Mouse (Mus musculus) CH12.LX (cell line): ENCODE data around the gene Map6. TPM values are rescaled to one million over a fixed set of nuclear protein-coding genes. Genes with fewer than 3 reads are reported as not detected.

Experiments used
- DNase-seq: peaks from one replicate; pipeline ENCODE4 v3.0.0-alpha.2; 2013; ENCODE audit errors: extremely low read depth
- H3K27ac ChIP-seq: 2 replicates; pipeline ENCODE4 v1.5.1; 2012; ENCODE audit warnings: low read depth, mild to moderate bottlenecking, control low read depth, moderate library complexity; ENCODE audit not compliant: insufficient read depth
- H3K27me3 ChIP-seq: replicated peaks from 2 replicates; pipeline ENCODE3; 2012; ENCODE audit warnings: inconsistent platforms
- H3K36me3 ChIP-seq, 2 experiments: replicated peaks in 1 of 2; 2 replicates each; pipeline versions ENCODE3 to v1.6.1; 2012; ENCODE audit warnings: inconsistent platforms in 1 of 2, low read length in 1 of 2, mild to moderate bottlenecking in 1 of 2, mixed read lengths in 1 of 2, moderate library complexity in 1 of 2; ENCODE audit not compliant: control insufficient read depth in 1 of 2, insufficient read depth in 1 of 2
- H3K4me1 ChIP-seq, 2 experiments: 2 replicates each; pipeline ENCODE4 v1.6.1; 2012; ENCODE audit warnings: inconsistent platforms in 1 of 2, moderate library complexity in 1 of 2; ENCODE audit not compliant: insufficient read depth in 2 of 2, control insufficient read depth in 1 of 2
- H3K4me2 ChIP-seq: 2 replicates; pipeline ENCODE4 v1.6.1; 2012; ENCODE audit warnings: low read depth, mild to moderate bottlenecking, control low read depth; ENCODE audit not compliant: poor library complexity, insufficient read depth, severe bottlenecking
- H3K4me3 ChIP-seq, 3 experiments: fragments of 150-350 bp in 1 of 3; sonication (generic) in 1 of 3; replicated peaks in 1 of 3; 2 replicates each; pipeline versions ENCODE3 to v1.5.1; 2011 to 2012; ENCODE audit warnings: low read depth in 2 of 3, low read length in 2 of 3, mild to moderate bottlenecking in 2 of 3, moderate library complexity in 2 of 3, control low read depth in 1 of 3, improper control_type of control experiment in 1 of 3, inconsistent platforms in 1 of 3, mixed read lengths in 1 of 3; ENCODE audit not compliant: poor library complexity in 1 of 3
- H3K79me2 ChIP-seq: replicated peaks from 2 replicates; pipeline ENCODE4 v1.6.1; 2012; ENCODE audit warnings: mild to moderate bottlenecking, moderate library complexity; ENCODE audit not compliant: control insufficient read depth, poor library complexity, insufficient read depth, severe bottlenecking; ENCODE audit errors: extremely low read depth
- H3K9ac ChIP-seq: 2 replicates; pipeline ENCODE4 v1.6.1; 2012; ENCODE audit warnings: low read depth, mild to moderate bottlenecking, control low read depth, moderate library complexity; ENCODE audit not compliant: insufficient read depth
- H3K9me3 ChIP-seq: replicated peaks from 2 replicates; pipeline ENCODE3; 2012; ENCODE audit warnings: low read length, inconsistent platforms, mixed read lengths
- CHD2 ChIP-seq: IDR thresholded peaks from 2 replicates; pipeline ENCODE4 v1.6.1; 2011; ENCODE audit warnings: low read length, improper control_type of control experiment
- CTCF ChIP-seq, 2 experiments: IDR thresholded peaks in 1 of 2; conservative IDR thresholded peaks in 1 of 2; 2 replicates each; pipeline ENCODE4 v1.5.1; 2011 to 2012; ENCODE audit warnings: low read depth in 2 of 2, low read length in 2 of 2, improper control_type of control experiment in 1 of 2, inconsistent platforms in 1 of 2, mild to moderate bottlenecking in 1 of 2, moderate library complexity in 1 of 2
- E2F4 ChIP-seq: IDR thresholded peaks from 2 replicates; pipeline ENCODE4 v1.6.1; 2011; ENCODE audit warnings: low read depth, low read length, improper control_type of control experiment; ENCODE audit not compliant: insufficient replicate concordance
- ELF1 ChIP-seq: IDR thresholded peaks from 2 replicates; pipeline ENCODE4 v1.6.1; 2014; ENCODE audit warnings: low read depth, mild to moderate bottlenecking, inconsistent platforms, low read length, improper control_type of control experiment
- EP300 ChIP-seq: IDR thresholded peaks from 2 replicates; pipeline ENCODE4 v1.6.1; 2011; ENCODE audit warnings: low read length, improper control_type of control experiment
- IRF4 ChIP-seq: IDR thresholded peaks from 2 replicates; pipeline ENCODE4 v1.6.1; 2014; ENCODE audit warnings: low read depth, mild to moderate bottlenecking, inconsistent platforms, low read length, improper control_type of control experiment
- KAT2A ChIP-seq: IDR thresholded peaks from 2 replicates; pipeline ENCODE4 v1.6.1; 2012; ENCODE audit warnings: low read length, improper control_type of control experiment, inconsistent platforms; ENCODE audit not compliant: insufficient replicate concordance
- MAFK ChIP-seq: IDR thresholded peaks from 2 replicates; pipeline ENCODE4 v1.6.1; 2011; ENCODE audit warnings: low read length, improper control_type of control experiment; ENCODE audit not compliant: insufficient replicate concordance
- MAX ChIP-seq: IDR thresholded peaks from 2 replicates; pipeline ENCODE4 v1.6.1; 2011; ENCODE audit warnings: low read length, improper control_type of control experiment
- MXI1 ChIP-seq: IDR thresholded peaks from 2 replicates; pipeline ENCODE4 v1.6.1; 2011; ENCODE audit warnings: mild to moderate bottlenecking, low read depth, low read length, improper control_type of control experiment
- MYC ChIP-seq: IDR thresholded peaks from 2 replicates; pipeline ENCODE4 v1.6.1; 2011; ENCODE audit warnings: low read depth, mild to moderate bottlenecking, improper control_type of control experiment, low read length
- NELFE ChIP-seq: IDR thresholded peaks from 2 replicates; pipeline ENCODE4 v1.6.1; 2011; ENCODE audit warnings: low read depth, low read length, improper control_type of control experiment
- NRF1 ChIP-seq: IDR thresholded peaks from 2 replicates; pipeline ENCODE4 v1.6.1; 2014; ENCODE audit warnings: low read depth, mild to moderate bottlenecking, inconsistent platforms, low read length, improper control_type of control experiment, moderate library complexity
- POLR2A ChIP-seq: IDR thresholded peaks from 2 replicates; pipeline ENCODE4 v1.6.1; 2011; ENCODE audit warnings: low read depth, mild to moderate bottlenecking, improper control_type of control experiment, low read length
- POLR2AphosphoS2 ChIP-seq: IDR thresholded peaks from 2 replicates; pipeline ENCODE4 v1.6.1; 2011; ENCODE audit warnings: low read depth, low read length, improper control_type of control experiment
- RAD21 ChIP-seq: IDR thresholded peaks from 2 replicates; pipeline ENCODE4 v1.6.1; 2011; ENCODE audit warnings: low read depth, mild to moderate bottlenecking, low read length, improper control_type of control experiment, moderate library complexity
- RCOR1 ChIP-seq: conservative IDR thresholded peaks from 2 replicates; pipeline ENCODE4 v1.6.1; 2012; ENCODE audit warnings: low read depth, mild to moderate bottlenecking, inconsistent platforms, low read length, improper control_type of control experiment
- SMC3 ChIP-seq: IDR thresholded peaks from 2 replicates; pipeline ENCODE4 v1.6.1; 2011; ENCODE audit warnings: low read depth, low read length, improper control_type of control experiment
- TCF12 ChIP-seq: IDR thresholded peaks from 2 replicates; pipeline ENCODE4 v1.6.1; 2014; ENCODE audit warnings: low read depth, mild to moderate bottlenecking, inconsistent platforms, low read length, improper control_type of control experiment
- UBTF ChIP-seq: IDR thresholded peaks from 2 replicates; pipeline ENCODE4 v1.6.1; 2012; ENCODE audit warnings: low read depth, mild to moderate bottlenecking, inconsistent platforms, low read length, improper control_type of control experiment, moderate library complexity
- ZC3H11A ChIP-seq: IDR thresholded peaks from 2 replicates; pipeline ENCODE4 v1.6.1; 2012; ENCODE audit warnings: low read depth, mild to moderate bottlenecking, inconsistent platforms, low read length, improper control_type of control experiment
- ZKSCAN1 ChIP-seq: IDR thresholded peaks from 2 replicates; pipeline ENCODE4 v1.6.1; 2012; ENCODE audit warnings: low read depth, inconsistent platforms, low read length, improper control_type of control experiment, borderline replicate concordance
- dilution Hi-C: fragments of 300-500 bp; cut with MboI; formaldehyde crosslinking; loops from 2 replicates; pipeline ENCODE4 v1.14.3; 2020; ENCODE audit warnings: low sequenced_read_pairs; ENCODE audit not compliant: extremely low pct_unique_long_range_greater_than_20kb, extremely low pct_ligation_motif_present
- in situ Hi-C: fragments of 300-500 bp; cut with MboI; formaldehyde crosslinking; loops from 3 replicates; pipeline ENCODE4 v1.14.3; 2019; ENCODE audit warnings: low sequenced_read_pairs, low pct_ligation_motif_present, low pct_unique_long_range_greater_than_20kb, mixed read lengths
- polyA plus RNA-seq: library from polyadenylated mRNA; unstranded; fragments of >175 nt; gene quantifications from 2 replicates; pipeline ENCODE4 v1.2.1, GENCODE M21; 2012; ENCODE audit warnings: low read depth; ENCODE audit not compliant: insufficient read length
- total RNA-seq, 2 experiments: library from RNA; depleted of rRNA; stranded (reverse); fragments of 300-350 nt in 1 of 2; fragments of >200 nt in 1 of 2; gene quantifications; 2 replicates each; pipeline ENCODE4 v1.2.3; 2012 to 2014

Map6 gene
- total and polyA plus RNA-seq, 3 experiments, result 0.32 to 1.4 (median 1.1) TPM

DNA sequence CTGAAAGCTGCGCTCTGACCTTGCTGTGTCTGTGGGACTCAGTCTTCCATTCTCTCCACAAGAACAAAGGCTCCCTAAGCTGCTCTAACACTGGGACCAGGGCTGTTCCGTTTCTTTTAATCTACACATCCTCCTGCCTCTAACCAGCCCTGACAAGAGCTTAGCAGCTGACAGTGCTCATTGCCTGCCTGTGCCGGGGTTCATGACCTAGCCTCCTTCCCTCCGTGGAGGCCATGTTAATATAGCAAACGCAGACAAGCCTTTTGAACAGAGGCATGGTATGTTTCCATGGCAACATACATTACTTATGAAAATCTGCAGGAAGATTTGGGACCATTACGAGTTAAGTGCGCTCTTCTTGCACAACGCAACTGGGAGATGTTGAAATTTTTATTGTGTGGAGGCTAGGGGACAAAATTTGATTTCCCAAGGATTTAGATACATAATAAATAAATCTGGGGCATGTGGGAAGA, 45.5 kb downstream of the Map6 start:
- Histone ChIP-seq H3K27me3 (no peaks in the 10 kb centered on the region), H3K9me3 (no peaks in the 10 kb centered on the region), H3K4me1 (peaks cover 6 to 22% of the 10 kb centered on the region in 2 experiments), H3K79me2 (no peaks in the 10 kb centered on the region), H3K4me3 (no peak overlapping the region), H3K4me2 (no peak overlapping the region), H3K27ac (no peak overlapping the region), H3K36me3 (no peaks in the 10 kb centered on the region), H3K9ac (no peak overlapping the region)
- TF ChIP-seq UBTF (no peak), MYC (no peak), E2F4 (no peak), MAX (no peak), KAT2A (no peak), EP300 (no peak), RAD21 (no peak), SMC3 (no peak), MAFK (no peak), CHD2 (no peak)
- in situ Hi-C loops, result no loop called here
- DNase-seq, result no peak
- dilution Hi-C loops, result no loop called here

DNA sequence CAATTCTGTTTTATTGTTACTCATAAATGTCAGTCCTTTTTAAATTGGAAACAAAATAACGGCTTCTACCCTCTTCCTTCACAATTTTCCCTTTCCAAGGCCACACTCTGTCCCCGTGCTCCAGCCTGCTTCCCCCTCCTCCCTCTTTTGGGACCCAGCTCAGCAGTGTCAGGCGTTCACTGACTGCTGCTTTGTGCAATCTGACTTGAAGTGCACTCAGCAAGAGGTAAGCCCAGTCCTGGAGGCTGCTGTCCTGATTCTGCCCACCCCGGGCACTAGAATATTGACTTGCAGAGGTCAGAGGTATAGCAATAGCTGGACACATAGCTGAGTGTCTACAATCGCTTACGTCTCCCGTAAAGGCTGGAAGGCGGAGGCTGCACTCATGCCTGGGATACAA, 46.0 kb downstream of the Map6 start:
- Histone ChIP-seq H3K27ac (no peak overlapping the region), H3K27me3 (no peaks in the 10 kb centered on the region), H3K4me3 (no peak overlapping the region), H3K9me3 (no peaks in the 10 kb centered on the region), H3K4me1 (peaks cover 8 to 27% of the 10 kb centered on the region in 2 experiments), H3K79me2 (no peaks in the 10 kb centered on the region), H3K36me3 (no peaks in the 10 kb centered on the region), H3K9ac (no peak overlapping the region), H3K4me2 (no peak overlapping the region)
- DNase-seq, result no peak
- in situ Hi-C loops, result no loop called here
- dilution Hi-C loops, result no loop called here
- TF ChIP-seq ZC3H11A (no peak), MXI1 (no peak), RAD21 (no peak), CTCF (conservative IDR thresholded peaks at IDR 0.05 in 1 of 2, IDR thresholded peaks at IDR 0.05 in 1 of 2; ENCODE audit: low read depth in 2 of 2, low read length in 2 of 2) (no peak), NELFE (no peak), ZKSCAN1 (no peak), NRF1 (no peak)

DNA sequence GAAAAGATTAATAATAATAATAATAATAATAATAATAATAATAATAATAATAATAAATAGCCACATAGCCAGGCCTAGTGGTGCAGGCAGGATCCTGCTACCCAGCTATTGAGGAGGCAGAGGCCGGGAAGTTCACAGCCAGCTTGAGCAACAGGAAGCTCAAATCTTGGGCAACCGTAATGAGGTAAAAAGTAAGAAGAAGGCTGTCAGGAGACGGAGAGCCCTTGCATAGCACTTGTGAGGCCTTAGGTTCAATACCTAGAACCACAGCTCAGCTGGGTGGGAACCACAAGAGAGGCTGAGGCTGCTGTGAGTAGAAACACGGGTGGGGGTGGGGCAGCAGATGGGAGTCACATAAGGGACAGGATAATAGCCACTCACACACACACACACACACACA, 47.3 kb downstream of the Map6 start:
- Histone ChIP-seq H3K4me3 (no peak overlapping the region), H3K4me1 (peaks cover 8 to 29% of the 10 kb centered on the region in 2 experiments)
- TF ChIP-seq RCOR1 (no peak), POLR2A (no peak), KAT2A (no peak), IRF4 (no peak), TCF12 (no peak), POLR2AphosphoS2 (no peak), ELF1 (no peak)

More for the DNA sequence above, 47.3 kb downstream of the Map6 start:
- Histone ChIP-seq H3K27ac (no peak overlapping the region), H3K9ac (no peak overlapping the region), H3K9me3 (no peaks in the 10 kb centered on the region), H3K36me3 (no peaks in the 10 kb centered on the region), H3K4me2 (no peak overlapping the region), H3K27me3 (no peaks in the 10 kb centered on the region), H3K79me2 (no peaks in the 10 kb centered on the region)
- no peak for DNase-seq
- dilution Hi-C loops, result no loop called here
- in situ Hi-C loops, result no loop called here
